Mouse (Mus musculus): ENCODE results near the gene Ctsh.

Ctsh gene

GRCm38 (mm10) chr9:90113151-90113550 is 59.2 kb downstream of the Ctsh start:
- DNase-seq (ENCODE audit: low spot score in 2 of 2) = no peak

GRCm38 (mm10) chr9:90113651-90114566 is 60.0 kb downstream of the Ctsh start:
- DNase-seq (ENCODE audit: low spot score in 2 of 2) = peak; percentile 87 to 93

GRCm38 (mm10) chr9:90114567-90115307 is 60.8 kb downstream of the Ctsh start, which contains the start of gene Morf4l1:
Gene Morf4l1 (minus strand): TSS chr9:90114774.
- peak; percentile 98 to 99 for DNase-seq (ENCODE audit: low spot score in 2 of 2)

GRCm38 (mm10) chr9:90115308-90115700 is 61.4 kb downstream of the Ctsh start:
- no peak for DNase-seq (ENCODE audit: low spot score in 2 of 2)

- no peak for DNase-seq (ENCODE audit: low spot score in 2 of 2)
These were observed 63.3 kb downstream of the Ctsh start for GRCm38 (mm10) chr9:90117234-90117633.

GRCm38 (mm10) chr9:90122246-90122740 is 68.3 kb downstream of the Ctsh start:
- DNase-seq (ENCODE audit: low spot score in 2 of 2) = no peak

- DNase-seq (ENCODE audit: low spot score in 2 of 2) = no peak
These were observed 70.4 kb downstream of the Ctsh start for GRCm38 (mm10) chr9:90124156-90124872.

GRCm38 (mm10) chr9:90124873-90125245 is 70.9 kb downstream of the Ctsh start:
- DNase-seq (ENCODE audit: low spot score in 2 of 2) = no peak
